Mouse (Mus musculus) layer of hippocampus, adult 2 months (tissue): ENCODE results near the gene Pam. TPM values are rescaled to one million over a fixed set of nuclear protein-coding genes. Genes with fewer than 3 reads are reported as not detected.

Experiments used
- DNase-seq, 2 experiments: peaks; one replicate each; pipeline ENCODE4 v3.0.0; 2022; ENCODE audit warnings: low spot score in 2 of 2
- H3K27ac ChIP-seq: fragments of 200-600 bp; 2 replicates; pipeline ENCODE4 v1.8.1; 2022
- H3K4me3 ChIP-seq: fragments of 200-600 bp; 2 replicates; pipeline ENCODE4 v1.8.1; 2022; ENCODE audit warnings: mild to moderate bottlenecking
- CTCF ChIP-seq: fragments of 200-600 bp; conservative IDR thresholded peaks from 2 replicates; pipeline ENCODE4 v1.8.1; 2022; ENCODE audit warnings: antibody characterized with exemption, mild to moderate bottlenecking, moderate library complexity
- total RNA-seq, 2 experiments: library from RNA; stranded (reverse); gene quantifications; 2 replicates each; pipeline ENCODE4 v1.2.3; 2021

Gene Pam
- total RNA-seq, 2 experiments from 2014 or later = 193 to 200 TPM

DNA sequence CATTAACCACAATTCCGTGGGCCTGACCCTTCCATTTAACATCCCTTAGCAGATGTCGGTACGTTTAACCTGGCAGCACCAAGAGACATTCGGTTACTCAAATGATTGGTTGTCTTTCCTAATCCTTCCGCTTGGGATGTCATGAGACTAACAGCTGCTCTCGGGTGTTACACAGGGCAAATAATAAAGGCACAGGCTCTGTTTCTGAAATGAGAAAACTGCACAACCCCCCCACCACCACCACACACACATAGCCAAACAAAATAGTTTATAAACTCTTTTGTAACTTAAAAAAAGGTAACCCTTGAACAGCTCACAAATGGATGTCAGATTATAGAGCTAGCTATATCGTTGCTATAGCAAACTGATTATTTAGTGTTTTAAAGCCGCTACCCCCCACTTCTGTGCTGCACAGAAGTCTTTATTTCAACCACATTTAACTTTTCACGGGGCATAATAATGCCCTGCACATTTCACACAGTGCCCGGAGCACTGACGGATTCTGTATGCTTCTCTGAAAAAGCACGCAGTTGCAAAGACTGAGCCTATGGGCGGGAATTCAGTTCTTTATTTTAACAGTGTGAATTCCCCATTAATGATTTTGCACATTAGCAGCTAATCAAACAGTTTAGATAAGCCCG lies 246.7 kb downstream of the Pam start:
- DNase-seq = no peak
- no peak overlapping the region for H3K4me3 ChIP-seq
- TF ChIP-seq CTCF = no peak
- no peak overlapping the region for H3K27ac ChIP-seq

DNA sequence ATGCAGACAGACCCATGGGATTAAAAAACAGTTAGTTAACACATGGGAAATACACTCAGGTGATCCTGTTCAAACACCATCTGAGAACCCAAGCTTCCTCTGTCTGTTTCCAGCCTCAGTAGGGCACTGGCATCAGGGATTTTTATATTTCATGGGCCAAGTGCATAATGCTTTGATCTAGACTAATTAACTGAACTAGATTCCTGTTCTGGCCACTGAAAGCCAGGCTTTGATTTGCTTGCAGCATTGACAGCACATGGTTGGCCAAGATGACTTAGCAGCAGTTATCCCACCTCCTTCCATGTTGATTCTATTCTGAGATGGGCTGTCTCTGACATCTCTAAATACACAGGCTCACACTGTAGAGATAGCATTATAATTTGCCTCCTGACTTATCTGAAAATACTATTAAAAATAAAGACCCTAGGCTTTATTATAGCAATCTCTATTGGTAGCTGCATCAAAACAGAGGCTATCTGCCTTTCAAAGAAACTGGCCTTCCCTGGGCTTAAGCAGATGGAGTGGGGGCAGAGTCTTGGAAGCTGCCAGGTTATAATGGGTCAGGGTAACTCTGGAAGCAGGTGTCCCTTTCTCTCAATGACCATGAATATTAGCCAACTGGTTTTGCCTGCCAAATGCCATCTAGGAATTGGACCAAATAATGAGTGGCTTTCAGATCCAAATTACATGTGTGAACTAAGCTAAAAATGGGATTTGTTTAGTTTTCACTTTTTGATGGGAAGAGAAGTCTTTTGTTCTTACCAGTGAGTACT lies 252.0 kb downstream of the Pam start:
- no peak overlapping the region for H3K27ac ChIP-seq
- no peak for DNase-seq

GRCm38 (mm10) chr1:97834354-97834822 lies 261.1 kb downstream of the Pam start:
- DNase-seq = no peak
- H3K27ac ChIP-seq = no peak overlapping the region
- H3K4me3 ChIP-seq = no peak overlapping the region
- no peak for TF ChIP-seq CTCF

More for the DNA sequence above, 252.0 kb downstream of the Pam start:
- H3K4me3 ChIP-seq = no peak overlapping the region
- TF ChIP-seq CTCF = no peak

GRCm38 (mm10) chr1:97833466-97834353 lies 261.7 kb downstream of the Pam start:
- no peak for TF ChIP-seq CTCF
- no peak overlapping the region for H3K4me3 ChIP-seq
- peak in 1 of 2 experiments; percentile 51 for DNase-seq
- H3K27ac ChIP-seq = no peak overlapping the region

DNA sequence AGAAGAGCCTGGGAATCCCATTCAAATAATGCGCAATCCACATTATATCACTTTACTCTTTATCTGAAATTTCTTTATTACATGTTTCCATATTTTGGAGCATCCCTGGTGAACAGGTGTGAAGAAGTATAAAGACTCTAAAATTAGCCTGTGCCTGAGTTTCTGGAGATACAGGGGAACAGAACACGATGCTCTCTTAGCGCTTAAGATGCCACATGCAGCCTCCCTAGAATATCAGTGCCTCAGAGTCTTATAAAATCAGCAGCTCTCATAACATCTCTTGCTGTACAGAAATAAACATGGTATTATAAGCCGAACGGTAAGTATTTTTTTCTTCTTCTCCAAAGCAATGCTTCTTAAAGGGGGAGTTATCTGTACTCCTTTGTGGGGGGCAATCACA lies 267.4 kb downstream of the Pam start:
- H3K27ac ChIP-seq = peak overlapping the region; percentile 10; the same call in 1 of the 2 replicates
- DNase-seq = no peak
- no peak overlapping the region for H3K4me3 ChIP-seq
- TF ChIP-seq CTCF = no peak

GRCm38 (mm10) chr1:97827566-97827965 lies 267.9 kb downstream of the Pam start:
- peak in 1 of 2 experiments; percentile 55 for DNase-seq
- Histone ChIP-seq H3K4me3 (no peak overlapping the region), H3K27ac (peak overlapping the region; percentile 10; the same call in 1 of the 2 replicates)
- no peak for TF ChIP-seq CTCF

DNA sequence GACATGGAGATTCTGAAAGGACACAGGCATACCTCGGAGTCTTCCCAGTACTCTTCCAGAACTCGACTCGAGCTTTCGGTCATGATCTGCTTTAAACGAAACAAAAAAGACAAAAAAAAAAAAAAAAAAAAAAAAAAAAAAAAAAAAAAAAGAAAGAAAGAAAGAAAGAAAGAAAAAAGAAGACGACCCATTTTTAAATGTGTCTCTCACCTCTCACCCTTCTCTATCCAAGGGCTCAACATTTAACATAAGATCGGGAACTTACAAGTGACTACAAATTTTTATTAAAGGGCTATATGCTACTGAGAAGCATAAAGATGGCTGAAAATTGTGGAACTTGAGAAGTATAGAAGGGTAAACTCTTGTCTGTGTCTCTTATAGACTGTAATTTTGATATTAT lies 272.5 kb downstream of the Pam start:
- no peak for TF ChIP-seq CTCF
- DNase-seq = no peak
- Histone ChIP-seq H3K27ac (no peak overlapping the region), H3K4me3 (no peak overlapping the region)

- no peak overlapping the region for H3K4me3 ChIP-seq
- DNase-seq = no peak
- no peak overlapping the region for H3K27ac ChIP-seq
- no peak for TF ChIP-seq CTCF
Observed at GRCm38 (mm10) chr1:97822203-97822602, 273.2 kb downstream of the Pam start.

- TF ChIP-seq CTCF = no peak
- no peak overlapping the region for H3K4me3 ChIP-seq
- no peak overlapping the region for H3K27ac ChIP-seq
- DNase-seq = no peak
Observed at GRCm38 (mm10) chr1:97821282-97821681, 274.2 kb downstream of the Pam start.

DNA sequence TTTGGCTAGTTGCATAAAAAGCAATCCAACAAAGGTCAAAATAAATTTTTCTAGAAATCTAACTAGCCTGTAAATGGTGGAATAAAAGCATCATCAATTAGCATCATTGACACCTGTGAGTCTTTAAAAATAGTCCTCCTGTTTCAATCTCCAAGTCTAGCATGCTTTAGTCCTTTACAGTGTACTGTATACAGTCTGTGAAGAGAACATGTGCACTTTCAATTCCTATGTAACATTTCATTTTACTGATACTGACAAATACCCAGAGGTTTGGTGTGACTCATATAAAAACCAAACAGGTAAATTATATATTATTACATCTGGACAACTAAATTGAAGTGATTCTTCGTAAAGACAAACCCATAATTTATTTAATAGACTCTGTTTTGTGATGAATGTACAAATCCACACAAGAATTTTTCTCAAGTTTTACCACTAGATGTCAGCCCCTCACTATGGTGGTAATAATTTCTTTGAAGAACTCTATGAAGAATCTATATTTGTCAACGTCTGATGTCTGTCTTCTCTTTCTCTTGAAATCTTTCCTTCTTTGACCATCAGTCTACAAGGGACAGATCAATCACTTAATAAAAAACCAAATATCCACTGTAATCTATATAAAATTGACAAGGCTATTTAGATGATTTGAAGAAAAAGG lies 286.1 kb downstream of the Pam start:
- peak; percentile 92 for TF ChIP-seq CTCF
- Histone ChIP-seq H3K4me3 (no peak overlapping the region), H3K27ac (no peak overlapping the region)
- DNase-seq = peak in 1 of 2 experiments; percentile 25

DNA sequence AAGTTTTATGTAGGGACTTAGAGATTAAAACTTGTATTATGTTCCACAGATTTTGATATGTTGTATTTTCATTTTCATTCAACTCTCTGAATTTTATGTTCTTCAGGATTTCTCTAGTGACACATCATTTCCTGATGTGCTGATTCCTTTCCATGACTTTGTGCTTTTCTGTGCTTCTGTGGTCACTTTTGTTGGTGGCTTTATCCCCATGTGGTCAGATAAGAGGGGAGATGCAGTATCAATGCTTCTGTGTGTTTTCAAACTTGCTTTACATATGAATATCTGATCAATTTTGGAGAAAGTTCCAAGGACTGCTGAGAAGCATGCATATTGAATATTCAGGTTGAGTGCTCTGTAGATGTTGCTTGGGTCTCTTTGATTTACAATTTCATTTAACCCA lies 290.9 kb downstream of the Pam start:
- TF ChIP-seq CTCF = no peak
- no peak for DNase-seq
- Histone ChIP-seq H3K4me3 (no peak overlapping the region), H3K27ac (no peak overlapping the region)

DNA sequence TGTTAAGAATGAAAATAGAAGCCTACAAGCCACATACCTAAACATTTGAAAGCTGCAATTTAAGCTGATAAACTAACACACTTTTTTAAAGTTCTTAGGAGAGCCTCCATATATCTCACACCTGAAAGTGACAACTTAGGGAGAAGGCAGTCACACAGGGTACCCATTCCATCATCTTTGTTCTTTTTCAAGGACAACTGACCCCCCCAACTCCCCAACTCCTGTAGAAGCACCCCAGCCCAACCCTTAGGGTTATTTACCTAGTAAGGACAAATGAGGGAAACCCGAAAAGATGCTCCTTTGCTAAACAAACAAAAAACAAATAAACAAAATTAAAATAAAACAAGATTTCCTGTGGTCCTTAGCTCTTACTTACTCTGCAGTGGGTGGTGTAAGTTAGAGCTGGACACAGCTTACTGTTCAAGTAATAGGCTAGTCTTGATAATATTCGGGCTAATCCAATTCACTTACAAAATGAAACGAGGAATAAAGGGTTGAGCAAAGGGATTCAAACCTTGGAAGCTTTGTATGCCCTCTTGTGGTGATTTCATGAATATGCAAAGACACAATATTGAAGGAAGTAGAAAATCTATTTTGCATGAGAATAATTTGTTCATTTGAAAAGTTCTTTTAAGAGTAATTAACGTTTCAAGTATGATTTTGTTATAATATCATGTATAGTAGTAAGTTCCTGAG lies 293.1 kb downstream of the Pam start:
- Histone ChIP-seq H3K4me3 (no peak overlapping the region), H3K27ac (no peak overlapping the region)
- DNase-seq = no peak
- peak; percentile 84 for TF ChIP-seq CTCF
